Comparison of ENCODE assay signal across 18 mouse cellular contexts in the genomic region with DNA sequence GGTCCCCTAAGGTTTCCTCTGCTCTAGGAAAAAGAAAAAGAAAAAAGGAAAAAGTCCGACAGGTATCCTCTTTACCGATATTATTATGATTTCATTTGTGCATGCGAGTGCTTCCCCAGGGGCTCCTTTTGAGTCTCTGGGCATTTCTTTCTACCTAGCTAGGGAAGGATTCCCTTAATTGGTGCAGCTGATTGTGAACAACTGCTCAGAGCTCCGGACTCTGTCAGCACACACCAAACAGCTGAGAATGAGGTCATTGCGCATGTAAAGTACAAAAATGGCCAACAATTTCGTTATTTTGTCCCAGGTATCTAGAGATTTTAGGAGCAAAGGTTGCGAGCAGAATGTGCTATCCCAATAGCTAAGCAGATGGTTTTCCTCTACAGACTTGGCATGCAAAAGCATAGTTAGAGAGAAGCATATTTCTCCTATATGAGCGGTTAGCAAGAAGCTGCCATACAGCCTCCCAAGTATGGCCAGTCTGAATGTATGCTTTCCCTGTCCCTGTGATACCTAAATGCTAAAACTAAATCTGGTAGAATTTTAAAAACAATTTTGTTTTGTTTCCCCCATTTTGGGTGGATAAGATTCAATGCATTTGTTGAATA.
A peak's percentile ranks its signal among the peaks of the same experiment; 100 is the strongest.
DNase-seq lines count a peak whose midpoint lies in the region; ATAC-seq and TF ChIP-seq lines count a peak whose summit lies in the region.
"Had no signal": no experiment of that assay in that cellular context is flagged by ENCODE, and none has a peak within 500 bp of the region (broad histone marks: within the 10 kb centered on the region; RNA-seq: fewer than 3 reads in every experiment).

No protein-coding gene starts in this region.

- peak; percentile 12 to 38 for DNase-seq in cerebellum, adult 2 months
- no peak for DNase-seq in cerebellum, adult 11-12 months
- DNase-seq in layer of hippocampus, postnatal 10 days (ENCODE audit: low spot score in 2 of 2) = peak; percentile 4 to 9
- DNase-seq in layer of hippocampus, postnatal 36 days = no peak
- peak; percentile 60 for DNase-seq in embryonic facial prominence, embryonic 14.5 days (ENCODE audit: low spot score)
- peak; percentile 45 for DNase-seq in midbrain, embryonic 14.5 days
- DNase-seq in kidney, adult 2 months = no peak
- DNase-seq: adrenal gland, postnatal 14 days; gastrocnemius, postnatal 10 days; heart, postnatal 10 days; kidney, postnatal 14 days; layer of hippocampus, adult 9-11 months; liver; lung, adult 18-20 months; lung, postnatal 36 days; right cerebral cortex, postnatal 14 days had no signal

- no peak overlapping the region for H3K4me2 ChIP-seq in embryonic facial prominence, embryonic 14.5 days (ENCODE audit: low read depth, low read length)
- no peak overlapping the region for H3K4me2 ChIP-seq in midbrain, embryonic 14.5 days (ENCODE audit: low read length)
- H3K4me2 ChIP-seq in intestine, embryonic 15.5 days (replicated peaks) = no peak overlapping the region

- WGBS in cerebellum, adult 2 months = 22% methylated on average over 8 of the region's 8 CpGs
- 65% methylated on average over 8 of the region's 8 CpGs for WGBS in embryonic facial prominence, embryonic 14.5 days
- 65% methylated on average over 8 of the region's 8 CpGs for WGBS in midbrain, embryonic 14.5 days
- 83% methylated on average over 8 of the region's 8 CpGs for WGBS in intestine, embryonic 15.5 days
- WGBS in kidney, adult 2 months = 88% methylated on average over 8 of the region's 8 CpGs

- H3K27ac ChIP-seq in cerebellum, adult 2 months (ENCODE audit: insufficient read depth, low read length) = no peak overlapping the region
- H3K27ac ChIP-seq in embryonic facial prominence, embryonic 14.5 days (replicated peaks; ENCODE audit: low read depth, low read length) = no peak overlapping the region
- no peak overlapping the region; the same call in 1 of the 2 replicates for H3K27ac ChIP-seq in midbrain, embryonic 14.5 days (replicated peaks; ENCODE audit: low read depth, low read length)
- no peak overlapping the region for H3K27ac ChIP-seq in intestine, embryonic 15.5 days
- H3K27ac ChIP-seq in kidney, adult 2 months (ENCODE audit: insufficient read depth, low read depth, low read length) = no peak overlapping the region

- H3K4me1 ChIP-seq in cerebellum, adult 2 months (ENCODE audit: control insufficient read depth, insufficient read depth, low read length) = no peaks in the 10 kb centered on the region
- H3K4me1 ChIP-seq in embryonic facial prominence, embryonic 14.5 days (ENCODE audit: control insufficient read depth, insufficient read depth, low read length) = peaks cover 6% of the 10 kb centered on the region; the same call in 1 of the 2 replicates
- H3K4me1 ChIP-seq in midbrain, embryonic 14.5 days (ENCODE audit: control insufficient read depth, insufficient read depth, low read length) = no peaks in the 10 kb centered on the region
- H3K4me1 ChIP-seq in intestine, embryonic 15.5 days (replicated peaks) = no peaks in the 10 kb centered on the region
- no peaks in the 10 kb centered on the region for H3K4me1 ChIP-seq in kidney, adult 2 months (ENCODE audit: control insufficient read depth, insufficient read depth, low read length)

- TF ChIP-seq CTCF in cerebellum, adult 2 months (IDR thresholded peaks at IDR 0.05; ENCODE audit: borderline replicate concordance, insufficient read depth, low read depth, low read length) = no peak
- no peak for TF ChIP-seq CTCF in kidney, adult 2 months (conservative IDR thresholded peaks at IDR 0.05; ENCODE audit: insufficient read depth, insufficient read length, low read depth, low read length)

- no peaks in the 10 kb centered on the region for H3K9me3 ChIP-seq in embryonic facial prominence, embryonic 14.5 days (ENCODE audit: control insufficient read depth, low read length)
- no peaks in the 10 kb centered on the region for H3K9me3 ChIP-seq in midbrain, embryonic 14.5 days (ENCODE audit: control insufficient read depth, low read length)
- no peaks in the 10 kb centered on the region for H3K9me3 ChIP-seq in intestine, embryonic 15.5 days

- no peaks in the 10 kb centered on the region for H3K36me3 ChIP-seq in embryonic facial prominence, embryonic 14.5 days (ENCODE audit: control insufficient read depth, insufficient read depth, low read length)
- no peaks in the 10 kb centered on the region for H3K36me3 ChIP-seq in midbrain, embryonic 14.5 days (ENCODE audit: control insufficient read depth, insufficient read depth, low read length)
- no peaks in the 10 kb centered on the region for H3K36me3 ChIP-seq in intestine, embryonic 15.5 days
- H3K36me3 ChIP-seq in kidney, adult 2 months (ENCODE audit: control insufficient read depth, insufficient read depth, low read length) = no peaks in the 10 kb centered on the region

- TF ChIP-seq POLR2A in cerebellum, adult 2 months (IDR thresholded peaks at IDR 0.05; ENCODE audit: borderline replicate concordance, insufficient read depth, low read length) = no peak
- no peak for TF ChIP-seq POLR2A in kidney, adult 2 months (IDR thresholded peaks at IDR 0.05; ENCODE audit: low read depth, low read length)

- no peaks in the 10 kb centered on the region for H3K27me3 ChIP-seq in cerebellum, adult 2 months (ENCODE audit: control insufficient read depth, insufficient read depth, low read length)
- no peaks in the 10 kb centered on the region for H3K27me3 ChIP-seq in embryonic facial prominence, embryonic 14.5 days (replicated peaks; ENCODE audit: control insufficient read depth, insufficient read depth, low read length)
- H3K27me3 ChIP-seq in midbrain, embryonic 14.5 days (ENCODE audit: control insufficient read depth, insufficient read depth, low read length) = no peaks in the 10 kb centered on the region
- no peaks in the 10 kb centered on the region for H3K27me3 ChIP-seq in intestine, embryonic 15.5 days (replicated peaks)
- no peaks in the 10 kb centered on the region for H3K27me3 ChIP-seq in kidney, adult 2 months (replicated peaks; ENCODE audit: control insufficient read depth, insufficient read depth, low read length)
- H3K27me3 ChIP-seq: CH12.LX had no signal

- no peak overlapping the region for H3K4me3 ChIP-seq in cerebellum, adult 2 months (replicated peaks; ENCODE audit: insufficient read depth, low read depth, low read length)
- H3K4me3 ChIP-seq in embryonic facial prominence, embryonic 14.5 days (ENCODE audit: low read depth, low read length) = no peak overlapping the region
- no peak overlapping the region for H3K4me3 ChIP-seq in midbrain, embryonic 14.5 days (replicated peaks; ENCODE audit: low read depth, low read length)
- H3K4me3 ChIP-seq in intestine, embryonic 15.5 days (replicated peaks) = no peak overlapping the region
- no peak overlapping the region for H3K4me3 ChIP-seq in kidney, adult 2 months (ENCODE audit: insufficient read depth, low read depth, low read length)

- H3K9ac ChIP-seq in embryonic facial prominence, embryonic 14.5 days (ENCODE audit: low read depth, low read length) = no peak overlapping the region
- no peak overlapping the region for H3K9ac ChIP-seq in midbrain, embryonic 14.5 days (replicated peaks; ENCODE audit: low read length)
- no peak overlapping the region for H3K9ac ChIP-seq in intestine, embryonic 15.5 days

- ATAC-seq in embryonic facial prominence, embryonic 14.5 days (ENCODE audit: low read depth) = peak; percentile 79
- peak; percentile 41; the same call in 1 of the 2 replicates for ATAC-seq in midbrain, embryonic 14.5 days (ENCODE audit: low FRiP score, low TSS enrichment)
- ATAC-seq in intestine, embryonic 15.5 days = no peak

Comparison
In these comparisons a context has a peak if more than half of its experiments do, and no peak if none do; other contexts are left out.
1. DNase-seq: peak in cerebellum, adult 2 months (2 of 2), layer of hippocampus, postnatal 10 days (2 of 2), embryonic facial prominence, embryonic 14.5 days (single experiment) and midbrain, embryonic 14.5 days (single experiment); none in cerebellum, adult 11-12 months (single experiment), layer of hippocampus, postnatal 36 days (0 of 2) and kidney, adult 2 months (single experiment).